Mouse (Mus musculus) stomach, embryonic 16.5 days (tissue): ENCODE data around the gene Eif4a1. TPM values are rescaled to one million over a fixed set of nuclear protein-coding genes. Genes with fewer than 3 reads are reported as not detected.

Experiments
- ATAC-seq: fragments of 200-750 bp; cut with Nextera tagmentation; 2 replicates; pipeline ENCODE4 v1.8.0; 2017; ENCODE audit warnings: moderate number of reproducible peaks, moderate TSS enrichment; ENCODE audit not compliant: insufficient read depth, low FRiP score
- H3K27ac ChIP-seq: fragments of 300-500 bp; sonication (generic); 2 replicates; pipeline ENCODE4 v1.5.1; 2014; ENCODE audit warnings: low read length
- H3K27me3 ChIP-seq: fragments of 300-500 bp; sonication (generic); 2 replicates; pipeline ENCODE4 v1.6.1; 2014; ENCODE audit warnings: low read length, control low read depth, mixed read lengths; ENCODE audit not compliant: control insufficient read depth, insufficient read depth
- H3K36me3 ChIP-seq: fragments of 300-500 bp; sonication (generic); 2 replicates; pipeline ENCODE4 v1.6.1; 2014; ENCODE audit warnings: low read length; ENCODE audit not compliant: control insufficient read depth, insufficient read depth
- H3K4me1 ChIP-seq: fragments of 300-500 bp; sonication (generic); 2 replicates; pipeline ENCODE4 v1.6.1; 2014; ENCODE audit warnings: low read length, control low read depth, mixed read lengths; ENCODE audit not compliant: control insufficient read depth, insufficient read depth
- H3K4me2 ChIP-seq: fragments of 300-500 bp; sonication (generic); 2 replicates; pipeline ENCODE4 v1.6.1; 2014; ENCODE audit warnings: low read depth, low read length, mixed read lengths
- H3K4me3 ChIP-seq: fragments of 300-500 bp; sonication (generic); replicated peaks from 2 replicates; pipeline ENCODE4 v1.5.1; 2014; ENCODE audit warnings: mild to moderate bottlenecking, low read length
- H3K9ac ChIP-seq: fragments of 300-500 bp; sonication (generic); 2 replicates; pipeline ENCODE4 v1.6.1; 2014; ENCODE audit warnings: low read length
- H3K9me3 ChIP-seq: fragments of 300-500 bp; sonication (generic); replicated peaks from 2 replicates; pipeline ENCODE4 v1.6.1; 2016; ENCODE audit warnings: low read length, control low read depth; ENCODE audit not compliant: control insufficient read depth
- WGBS: fragments of 180-500 bp; shearing (Covaris S2); extraction: QIAGEN DNeasy Blood & Tissue Kit; methylation state at CpG from one replicate; pipeline ENCODE4 v1.1.7; 2014; 5-methylcytosine and 5-hydroxymethylcytosine counted together
- microRNA counts: library from miRNA; unstranded; fragments of <30 nt; microRNA quantifications from one replicate; lab custom pipeline; 2016
- microRNA-seq: library from miRNA; unstranded; fragments of <30 nt; microRNA quantifications from one replicate; pipeline ENCODE4, GENCODE M21; 2016
- polyA plus RNA-seq: library from polyadenylated mRNA; unstranded; fragments of >200 nt; fragmentation: Nextera tagmentation; extraction: Ambion mirVana; gene quantifications from 2 replicates; pipeline ENCODE4 v1.2.1, GENCODE M21; 2015

Eif4a1 gene
- polyA plus RNA-seq, 1 experiment from 2014 or later: 462 TPM

DNA sequence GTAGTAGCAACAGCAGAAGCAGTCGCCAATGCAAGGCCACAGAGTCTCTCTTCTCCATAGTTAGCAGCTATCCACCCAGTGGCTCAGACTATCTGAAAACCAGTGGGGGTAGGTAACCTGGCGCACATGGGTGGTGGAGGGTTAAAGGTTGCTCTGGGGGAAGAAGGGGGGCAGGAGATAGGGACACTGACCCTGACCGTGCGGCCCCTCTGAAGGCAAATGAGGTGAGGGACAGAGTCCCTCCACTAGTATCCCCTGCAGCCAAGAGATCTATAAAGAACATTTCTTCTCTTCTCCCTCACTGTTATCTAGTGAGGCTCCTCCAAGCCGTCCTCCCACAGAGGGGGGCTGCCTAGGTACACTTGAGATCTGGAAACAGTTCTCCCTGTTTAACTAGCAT, 54.4 kb downstream of the Eif4a1 start, which contains the start of gene Shbg:
Gene Shbg (minus strand): TSS at position 101 of the 400 bp plus-strand sequence.
- H3K27me3 ChIP-seq: no peaks in the 10 kb centered on the region
- H3K4me3 ChIP-seq: no peak within 1 kb of the TSS
- no peak within 1 kb of the TSS for H3K9ac ChIP-seq
- no peaks in the 10 kb centered on the region for H3K9me3 ChIP-seq
- no peak within 1 kb of the TSS for H3K4me2 ChIP-seq
- ATAC-seq: no peak
- WGBS: 61% methylated on average over 5 of the region's 5 CpGs
- peaks cover 7% of the 10 kb centered on the region for H3K4me1 ChIP-seq
- no peak within 1 kb of the TSS for H3K27ac ChIP-seq
- H3K36me3 ChIP-seq: no peaks in the 10 kb centered on the region

MicroRNA genes within 50 kb of the gene (microRNA counts, 519-probe panel; counts per million panel counts)
- not detected for microRNA mmu-miR-1934 (lab: Ali Mortazavi, UCI)
- microRNA mmu-miR-467f (lab: Ali Mortazavi, UCI): 2,797 counts per million, percentile 64 among the panel's probes with 10 or more counts

Small RNAs within 50 kb of the gene (microRNA-seq; reads per million reads assigned to microRNA genes)
- gene Mir1934 (2.8 reads per million, percentile 15 among the genes with 10 or more reads in this experiment), gene Mir467f (not detected)

Other genes starting within 250 kb of the Eif4a1 start
- gene Dnah2, start 123.3 kb downstream of the Eif4a1 start, polyA plus RNA-seq: 0.54 and 0.69 TPM in 2 replicates
- gene Efnb3, start 112.2 kb downstream of the Eif4a1 start, polyA plus RNA-seq: 7.2 and 7.3 TPM in 2 replicates
- 19.3 and 21.6 TPM in 2 replicates for gene Wrap53, start 92.2 kb downstream of the Eif4a1 start, polyA plus RNA-seq
- 118 and 120 TPM in 2 replicates for gene Trp53, start 92.1 kb downstream of the Eif4a1 start, polyA plus RNA-seq
- 9.5 and 10.4 TPM in 2 replicates for gene Atp1b2, start 66.5 kb downstream of the Eif4a1 start, polyA plus RNA-seq
- gene Shbg, start 54.5 kb downstream of the Eif4a1 start, polyA plus RNA-seq: 1.3 and 2.2 TPM in 2 replicates
- gene Sat2, start 50.4 kb downstream of the Eif4a1 start, polyA plus RNA-seq: 18.1 and 19.6 TPM in 2 replicates
- 20.9 and 22.1 TPM in 2 replicates for gene Fxr2, start 39.4 kb downstream of the Eif4a1 start, polyA plus RNA-seq
- 7.7 and 7.9 TPM in 2 replicates for gene Sox15, start 17.1 kb downstream of the Eif4a1 start, polyA plus RNA-seq
- gene Mpdu1, start 9.8 kb downstream of the Eif4a1 start, polyA plus RNA-seq: 67.7 and 68.8 TPM in 2 replicates
- gene Cd68, start 6.3 kb downstream of the Eif4a1 start, polyA plus RNA-seq: 18.9 and 19.6 TPM in 2 replicates
- gene Senp3, start 9.7 kb upstream of the Eif4a1 start, polyA plus RNA-seq: 66.3 and 68.5 TPM in 2 replicates
- gene Tnfsf13, start 13.4 kb upstream of the Eif4a1 start, polyA plus RNA-seq: 0.59 and 1.0 TPM in 2 replicates
- gene Tnfsf12, start 23.4 kb upstream of the Eif4a1 start, polyA plus RNA-seq: 8.8 and 9.6 TPM in 2 replicates
- 2.9 and 4.2 TPM in 2 replicates for gene Tnfsfm13, start 23.7 kb upstream of the Eif4a1 start, polyA plus RNA-seq
- 17.7 and 20.6 TPM in 2 replicates for gene Polr2a, start 86.2 kb upstream of the Eif4a1 start, polyA plus RNA-seq
- 0.17 TPM in 1 of 2 replicates, not detected in the other for gene Slc35g3, start 89.5 kb upstream of the Eif4a1 start, polyA plus RNA-seq
- 3.4 TPM in 2 replicates for gene Zbtb4, start 93.5 kb upstream of the Eif4a1 start, polyA plus RNA-seq
- 5.3 and 10.3 TPM in 2 replicates for gene Chrnb1, start 123.5 kb upstream of the Eif4a1 start, polyA plus RNA-seq
- gene Fgf11, start 129.4 kb upstream of the Eif4a1 start, polyA plus RNA-seq: 1.8 and 2.5 TPM in 2 replicates
- gene Tmem102, start 133.2 kb upstream of the Eif4a1 start, polyA plus RNA-seq: 14.2 and 15.0 TPM in 2 replicates
- gene Gm39566, start 142.9 kb upstream of the Eif4a1 start, polyA plus RNA-seq: 0.03 TPM in 1 of 2 replicates, not detected in the other
- gene Spem2, start 146.0 kb upstream of the Eif4a1 start, polyA plus RNA-seq: not detected in 2 replicates
- not detected in 2 replicates for gene Spem1, start 149.8 kb upstream of the Eif4a1 start, polyA plus RNA-seq
- gene Nlgn2, start 165.4 kb upstream of the Eif4a1 start, polyA plus RNA-seq: 5.3 and 6.4 TPM in 2 replicates
- 377 and 401 TPM in 2 replicates for gene Tmem256, start 166.1 kb upstream of the Eif4a1 start, polyA plus RNA-seq
- 85.1 and 98.5 TPM in 2 replicates for gene Plscr3, start 174.0 kb upstream of the Eif4a1 start, polyA plus RNA-seq
- 15.3 and 19.1 TPM in 2 replicates for gene Tnk1, start 186.3 kb upstream of the Eif4a1 start, polyA plus RNA-seq
- not detected in 2 replicates for gene Tmem95, start 205.6 kb upstream of the Eif4a1 start, polyA plus RNA-seq
- gene Kctd11, start 209.0 kb upstream of the Eif4a1 start, polyA plus RNA-seq: 15.1 and 24.7 TPM in 2 replicates
- 4.0 and 5.1 TPM in 2 replicates for gene Acap1, start 223.1 kb upstream of the Eif4a1 start, polyA plus RNA-seq
- gene 2810408A11Rik, start 228.6 kb upstream of the Eif4a1 start, polyA plus RNA-seq: 4.9 TPM in 2 replicates
- 7.5 TPM in 2 replicates for gene Neurl4, start 228.6 kb upstream of the Eif4a1 start, polyA plus RNA-seq
- 61.6 and 63.4 TPM in 2 replicates for gene Gps2, start 241.5 kb upstream of the Eif4a1 start, polyA plus RNA-seq
- 1,516 and 1,535 TPM in 2 replicates for gene Eif5a, start 249.5 kb upstream of the Eif4a1 start, polyA plus RNA-seq